Mouse (Mus musculus): ENCODE measurements around the gene Olfr1215. TPM values are rescaled to one million over a fixed set of nuclear protein-coding genes. Genes with fewer than 3 reads are reported as not detected.

The Olfr1215 gene
- total and polyA plus RNA-seq, 2 experiments from 2014 or later = not detected

DNA sequence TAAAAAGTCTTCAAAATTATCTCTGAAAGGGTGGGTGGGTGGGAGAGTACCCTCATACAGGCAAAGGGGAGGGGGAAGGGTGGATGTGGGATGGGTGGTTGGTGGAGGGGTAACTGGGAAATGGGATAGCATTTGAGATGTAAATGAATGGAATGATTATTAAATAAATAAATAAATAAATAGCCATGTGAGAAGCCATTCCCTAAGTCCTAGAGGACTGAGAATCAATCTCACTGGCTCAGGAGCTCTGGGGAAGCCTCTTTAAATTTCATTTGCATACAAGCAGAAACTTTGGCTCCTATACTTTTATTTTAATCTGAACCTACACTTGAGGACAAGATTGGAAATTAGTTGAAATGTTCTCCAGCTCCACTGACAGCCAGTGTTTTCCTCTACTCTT is 53.1 kb downstream of the Olfr1215 start, which contains the start of gene Olfr1212:
Gene Olfr1212, plus strand, starts transcription at position 301 of the 400 bp plus-strand sequence.
- no peak within 1 kb of the TSS for H3K4me2 ChIP-seq (ENCODE audit: low read depth, low read length)
- no peak within 1 kb of the TSS for H3K4me3 ChIP-seq (ENCODE audit: low read depth, low read length)
- H3K9me3 ChIP-seq (replicated peaks; ENCODE audit: control insufficient read depth, low read length) = no peaks in the 10 kb centered on the region
- no peaks in the 10 kb centered on the region for H3K4me1 ChIP-seq (ENCODE audit: control insufficient read depth, insufficient read depth)
- no peaks in the 10 kb centered on the region for H3K36me3 ChIP-seq (replicated peaks; ENCODE audit: control insufficient read depth, insufficient read depth, low read length)
- no peaks in the 10 kb centered on the region for H3K27me3 ChIP-seq (ENCODE audit: control insufficient read depth, insufficient read depth, low read length)
- no peak within 1 kb of the TSS for H3K27ac ChIP-seq (ENCODE audit: low read depth)
- TF ChIP-seq CTCF (IDR thresholded peaks at IDR 0.05; ENCODE audit: low read depth) (no peak), EP300 (IDR thresholded peaks at IDR 0.05; ENCODE audit: low read depth) (no peak)
- no peak for ATAC-seq (ENCODE audit: insufficient read depth, low read depth)
- no peak for DNase-seq (ENCODE audit: low spot score)
- no peak within 1 kb of the TSS for H3K9ac ChIP-seq (replicated peaks; ENCODE audit: low read depth, low read length)

Other genes with a start within 250 kb of the Olfr1215 start
- not detected in 2 replicates for gene Olfr1199, start 246.5 kb downstream of the Olfr1215 start, total RNA-seq (2014; rRNA removed; ENCODE audit: low replicate concordance)
- not detected in 2 replicates for gene Olfr1199, start 246.5 kb downstream of the Olfr1215 start, polyA plus RNA-seq (2015; fragmentation: Nextera tagmentation; extraction: Ambion mirVana)
- not detected in 2 replicates for gene Olfr1200, start 236.5 kb downstream of the Olfr1215 start, total RNA-seq (2014; rRNA removed; ENCODE audit: low replicate concordance)
- not detected in 2 replicates for gene Olfr1200, start 236.5 kb downstream of the Olfr1215 start, polyA plus RNA-seq (2015; fragmentation: Nextera tagmentation; extraction: Ambion mirVana)
- not detected in 2 replicates for gene Olfr1201, start 213.9 kb downstream of the Olfr1215 start, total RNA-seq (2014; rRNA removed; ENCODE audit: low replicate concordance)
- not detected in 2 replicates for gene Olfr1201, start 213.9 kb downstream of the Olfr1215 start, polyA plus RNA-seq (2015; fragmentation: Nextera tagmentation; extraction: Ambion mirVana)
- gene Olfr1202, start 192.5 kb downstream of the Olfr1215 start, total RNA-seq (2014; rRNA removed; ENCODE audit: low replicate concordance) = not detected in 2 replicates
- not detected in 2 replicates for gene Olfr1202, start 192.5 kb downstream of the Olfr1215 start, polyA plus RNA-seq (2015; fragmentation: Nextera tagmentation; extraction: Ambion mirVana)
- gene Olfr1205, start 177.2 kb downstream of the Olfr1215 start, total RNA-seq (2014; rRNA removed; ENCODE audit: low replicate concordance) = not detected in 2 replicates
- gene Olfr1205, start 177.2 kb downstream of the Olfr1215 start, polyA plus RNA-seq (2015; fragmentation: Nextera tagmentation; extraction: Ambion mirVana) = not detected in 2 replicates
- not detected in 2 replicates for gene Olfr1204, start 157.7 kb downstream of the Olfr1215 start, total RNA-seq (2014; rRNA removed; ENCODE audit: low replicate concordance)
- not detected in 2 replicates for gene Olfr1204, start 157.7 kb downstream of the Olfr1215 start, polyA plus RNA-seq (2015; fragmentation: Nextera tagmentation; extraction: Ambion mirVana)
- not detected in 2 replicates for gene Olfr1206, start 143.7 kb downstream of the Olfr1215 start, total RNA-seq (2014; rRNA removed; ENCODE audit: low replicate concordance)
- gene Olfr1206, start 143.7 kb downstream of the Olfr1215 start, polyA plus RNA-seq (2015; fragmentation: Nextera tagmentation; extraction: Ambion mirVana) = not detected in 2 replicates
- gene Olfr1208, start 104.7 kb downstream of the Olfr1215 start, total RNA-seq (2014; rRNA removed; ENCODE audit: low replicate concordance) = not detected in 2 replicates
- not detected in 2 replicates for gene Olfr1208, start 104.7 kb downstream of the Olfr1215 start, polyA plus RNA-seq (2015; fragmentation: Nextera tagmentation; extraction: Ambion mirVana)
- not detected in 2 replicates for gene Olfr1209, start 91.8 kb downstream of the Olfr1215 start, total RNA-seq (2014; rRNA removed; ENCODE audit: low replicate concordance)
- not detected in 2 replicates for gene Olfr1209, start 91.8 kb downstream of the Olfr1215 start, polyA plus RNA-seq (2015; fragmentation: Nextera tagmentation; extraction: Ambion mirVana)
- gene Olfr1211, start 68.9 kb downstream of the Olfr1215 start, total RNA-seq (2014; rRNA removed; ENCODE audit: low replicate concordance) = not detected in 2 replicates
- gene Olfr1211, start 68.9 kb downstream of the Olfr1215 start, polyA plus RNA-seq (2015; fragmentation: Nextera tagmentation; extraction: Ambion mirVana) = not detected in 2 replicates
- gene Olfr1212, start 53.0 kb downstream of the Olfr1215 start, total RNA-seq (2014; rRNA removed; ENCODE audit: low replicate concordance) = not detected in 2 replicates
- gene Olfr1212, start 53.0 kb downstream of the Olfr1215 start, polyA plus RNA-seq (2015; fragmentation: Nextera tagmentation; extraction: Ambion mirVana) = not detected in 2 replicates
- not detected in 2 replicates for gene Gm13762, start 26.7 kb downstream of the Olfr1215 start, total RNA-seq (2014; rRNA removed; ENCODE audit: low replicate concordance)
- not detected in 2 replicates for gene Gm13762, start 26.7 kb downstream of the Olfr1215 start, polyA plus RNA-seq (2015; fragmentation: Nextera tagmentation; extraction: Ambion mirVana)
- not detected in 2 replicates for gene Olfr1214, start 14.3 kb downstream of the Olfr1215 start, total RNA-seq (2014; rRNA removed; ENCODE audit: low replicate concordance)
- gene Olfr1214, start 14.3 kb downstream of the Olfr1215 start, polyA plus RNA-seq (2015; fragmentation: Nextera tagmentation; extraction: Ambion mirVana) = not detected in 2 replicates
- not detected in 2 replicates for gene Olfr1216, start 11.4 kb upstream of the Olfr1215 start, total RNA-seq (2014; rRNA removed; ENCODE audit: low replicate concordance)
- not detected in 2 replicates for gene Olfr1216, start 11.4 kb upstream of the Olfr1215 start, polyA plus RNA-seq (2015; fragmentation: Nextera tagmentation; extraction: Ambion mirVana)
- not detected in 2 replicates for gene Olfr1217, start 25.1 kb upstream of the Olfr1215 start, total RNA-seq (2014; rRNA removed; ENCODE audit: low replicate concordance)
- not detected in 2 replicates for gene Olfr1217, start 25.1 kb upstream of the Olfr1215 start, polyA plus RNA-seq (2015; fragmentation: Nextera tagmentation; extraction: Ambion mirVana)
- not detected in 2 replicates for gene Olfr1218, start 54.2 kb upstream of the Olfr1215 start, total RNA-seq (2014; rRNA removed; ENCODE audit: low replicate concordance)
- gene Olfr1218, start 54.2 kb upstream of the Olfr1215 start, polyA plus RNA-seq (2015; fragmentation: Nextera tagmentation; extraction: Ambion mirVana) = not detected in 2 replicates
- gene Olfr1219, start 76.5 kb upstream of the Olfr1215 start, total RNA-seq (2014; rRNA removed; ENCODE audit: low replicate concordance) = not detected in 2 replicates
- not detected in 2 replicates for gene Olfr1219, start 76.5 kb upstream of the Olfr1215 start, polyA plus RNA-seq (2015; fragmentation: Nextera tagmentation; extraction: Ambion mirVana)
- gene Olfr1220, start 99.9 kb upstream of the Olfr1215 start, total RNA-seq (2014; rRNA removed; ENCODE audit: low replicate concordance) = not detected in 2 replicates
- gene Olfr1220, start 99.9 kb upstream of the Olfr1215 start, polyA plus RNA-seq (2015; fragmentation: Nextera tagmentation; extraction: Ambion mirVana) = not detected in 2 replicates
- gene Olfr1221, start 110.3 kb upstream of the Olfr1215 start, total RNA-seq (2014; rRNA removed; ENCODE audit: low replicate concordance) = not detected in 2 replicates
- not detected in 2 replicates for gene Olfr1221, start 110.3 kb upstream of the Olfr1215 start, polyA plus RNA-seq (2015; fragmentation: Nextera tagmentation; extraction: Ambion mirVana)
- gene Olfr1222, start 126.1 kb upstream of the Olfr1215 start, total RNA-seq (2014; rRNA removed; ENCODE audit: low replicate concordance) = not detected in 2 replicates
- not detected in 2 replicates for gene Olfr1222, start 126.1 kb upstream of the Olfr1215 start, polyA plus RNA-seq (2015; fragmentation: Nextera tagmentation; extraction: Ambion mirVana)
- not detected in 2 replicates for gene Olfr1223, start 144.6 kb upstream of the Olfr1215 start, total RNA-seq (2014; rRNA removed; ENCODE audit: low replicate concordance)
- not detected in 2 replicates for gene Olfr1223, start 144.6 kb upstream of the Olfr1215 start, polyA plus RNA-seq (2015; fragmentation: Nextera tagmentation; extraction: Ambion mirVana)
- gene Olfr1224-ps1, start 157.1 kb upstream of the Olfr1215 start, total RNA-seq (2014; rRNA removed; ENCODE audit: low replicate concordance) = not detected in 2 replicates
- not detected in 2 replicates for gene Olfr1224-ps1, start 157.1 kb upstream of the Olfr1215 start, polyA plus RNA-seq (2015; fragmentation: Nextera tagmentation; extraction: Ambion mirVana)
- gene Olfr1225, start 167.7 kb upstream of the Olfr1215 start, total RNA-seq (2014; rRNA removed; ENCODE audit: low replicate concordance) = not detected in 2 replicates
- gene Olfr1225, start 167.7 kb upstream of the Olfr1215 start, polyA plus RNA-seq (2015; fragmentation: Nextera tagmentation; extraction: Ambion mirVana) = not detected in 2 replicates
- not detected in 2 replicates for gene Olfr1226, start 193.1 kb upstream of the Olfr1215 start, total RNA-seq (2014; rRNA removed; ENCODE audit: low replicate concordance)
- not detected in 2 replicates for gene Olfr1226, start 193.1 kb upstream of the Olfr1215 start, polyA plus RNA-seq (2015; fragmentation: Nextera tagmentation; extraction: Ambion mirVana)
- gene Olfr1228, start 247.1 kb upstream of the Olfr1215 start, total RNA-seq (2014; rRNA removed; ENCODE audit: low replicate concordance) = not detected in 2 replicates
- not detected in 2 replicates for gene Olfr1228, start 247.1 kb upstream of the Olfr1215 start, polyA plus RNA-seq (2015; fragmentation: Nextera tagmentation; extraction: Ambion mirVana)

Measured in heart, postnatal 0 days (tissue).